Mouse (Mus musculus) kidney, adult 2 months (tissue): ENCODE results near the gene Atrx.

Experiments used
- CTCF ChIP-seq: fragments of 200-500 bp; conservative IDR thresholded peaks from 2 replicates; pipeline ENCODE4 v1.5.1; 2011; ENCODE audit warnings: low read depth, mild to moderate bottlenecking, control low read depth, low read length, moderate library complexity, mixed read lengths; ENCODE audit not compliant: insufficient read depth, insufficient read length
- POLR2A ChIP-seq: fragments of 200-500 bp; IDR thresholded peaks from one replicate; pipeline ENCODE4 v1.6.1; 2011; ENCODE audit warnings: low read depth, low read length, control low read depth

DNA sequence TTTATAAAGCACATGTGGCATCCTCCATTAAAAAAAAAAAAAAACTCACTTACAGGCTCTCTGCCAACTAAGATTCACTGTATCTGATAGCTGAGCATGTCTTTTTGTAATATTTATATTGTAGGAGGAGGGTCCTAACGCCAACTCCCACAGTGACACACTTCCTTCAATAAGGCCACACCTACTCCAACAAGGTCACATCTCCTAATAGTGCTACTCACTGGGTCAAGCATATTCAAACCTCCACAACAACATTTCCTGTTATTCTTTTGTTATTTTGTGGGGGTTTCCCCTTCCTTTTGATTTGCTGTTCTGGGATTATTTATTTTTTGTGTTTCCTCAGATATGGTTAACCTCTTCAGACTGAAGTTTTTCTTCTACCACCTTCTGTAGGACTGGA, 17.2 kb upstream of the Atrx start:
- no peak for TF ChIP-seq CTCF
- TF ChIP-seq POLR2A, result no peak
